Comparison of ENCODE assay signal across 17 mouse cellular contexts in the genomic region with DNA sequence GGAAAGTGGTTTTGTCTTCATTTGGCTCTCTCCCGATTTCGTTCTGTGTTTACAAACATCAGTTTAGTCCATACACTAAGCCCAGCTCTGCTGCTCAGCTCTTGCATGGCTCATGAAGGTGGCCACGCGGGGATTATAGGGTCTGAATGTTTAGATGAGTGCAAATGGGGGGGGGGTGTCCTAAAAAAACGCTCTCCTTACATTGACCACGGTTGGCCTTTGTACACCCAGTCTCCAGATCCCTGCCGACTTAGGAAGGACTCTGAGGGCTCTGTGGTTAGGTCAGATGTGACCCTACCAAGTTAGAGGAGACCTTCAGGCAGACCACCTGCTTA.
DNase-seq lines count a peak whose midpoint lies in the region; ATAC-seq and TF ChIP-seq lines count a peak whose summit lies in the region.
"Had no signal": no experiment of that assay in that cellular context is flagged by ENCODE, and none has a peak within 500 bp of the region (broad histone marks: within the 10 kb centered on the region; RNA-seq: fewer than 3 reads in every experiment).

No protein-coding gene starts in this region.

- H3K4me1 ChIP-seq in midbrain, embryonic 10.5 days, result peaks cover 72% of the 10 kb centered on the region
- H3K4me1 ChIP-seq in midbrain, postnatal 0 days (ENCODE audit: insufficient read depth, low read length), result peaks cover 5% of the 10 kb centered on the region; the same call in 1 of the 2 replicates
- H3K4me1 ChIP-seq in hindbrain, embryonic 11.5 days (replicated peaks; ENCODE audit: control insufficient read depth, insufficient read depth, low read length), result peaks cover 22% of the 10 kb centered on the region; the same call in 1 of the 2 replicates
- peaks cover 71% of the 10 kb centered on the region for H3K4me1 ChIP-seq in midbrain, embryonic 13.5 days (replicated peaks)
- no peaks in the 10 kb centered on the region for H3K4me1 ChIP-seq in liver, embryonic 12.5 days

- no peak overlapping the region for H3K4me2 ChIP-seq in midbrain, postnatal 0 days (ENCODE audit: low read depth, low read length, poor library complexity, severe bottlenecking)
- peak overlapping the region; percentile 57; the same call in 1 of the 2 replicates for H3K4me2 ChIP-seq in hindbrain, embryonic 11.5 days (replicated peaks; ENCODE audit: low read depth, low read length)
- H3K4me2 ChIP-seq in midbrain, embryonic 13.5 days (replicated peaks), result peak overlapping the region; percentile 62; the same call in 1 of the 2 replicates
- no peak overlapping the region for H3K4me2 ChIP-seq in liver, embryonic 12.5 days
- H3K4me2 ChIP-seq: heart, embryonic 11.5 days; limb, embryonic 12.5 days had no signal

- ATAC-seq in midbrain, postnatal 0 days (ENCODE audit: low FRiP score), result no peak
- ATAC-seq in hindbrain, embryonic 11.5 days (ENCODE audit: low FRiP score), result no peak
- no peak for ATAC-seq in midbrain, embryonic 13.5 days
- no peak for ATAC-seq in liver, embryonic 12.5 days
- ATAC-seq: Patski had no signal

- no peaks in the 10 kb centered on the region for H3K36me3 ChIP-seq in midbrain, embryonic 10.5 days
- no peaks in the 10 kb centered on the region for H3K36me3 ChIP-seq in midbrain, postnatal 0 days (ENCODE audit: insufficient read depth, low read length)
- no peaks in the 10 kb centered on the region for H3K36me3 ChIP-seq in hindbrain, embryonic 11.5 days (ENCODE audit: control insufficient read depth, insufficient read depth, low read length)
- H3K36me3 ChIP-seq in midbrain, embryonic 13.5 days, result no peaks in the 10 kb centered on the region
- no peaks in the 10 kb centered on the region for H3K36me3 ChIP-seq in liver, embryonic 12.5 days
- H3K36me3 ChIP-seq: limb, embryonic 12.5 days had no signal

- H3K4me3 ChIP-seq in midbrain, embryonic 10.5 days, result peak overlapping the region; percentile 49; the same call in 1 of the 2 replicates
- H3K4me3 ChIP-seq in midbrain, postnatal 0 days (ENCODE audit: low read depth, low read length), result no peak overlapping the region
- H3K4me3 ChIP-seq in hindbrain, embryonic 11.5 days (ENCODE audit: low read depth, low read length), result no peak overlapping the region
- H3K4me3 ChIP-seq in midbrain, embryonic 13.5 days (replicated peaks), result no peak overlapping the region
- no peak overlapping the region for H3K4me3 ChIP-seq in liver, embryonic 12.5 days
- H3K4me3 ChIP-seq: limb, embryonic 12.5 days had no signal

- DNase-seq in midbrain, embryonic 10.5 days (ENCODE audit: low spot score), result peak; percentile 38
- DNase-seq in midbrain, postnatal 0 days (ENCODE audit: low spot score), result no peak
- no peak for DNase-seq in hindbrain, embryonic 11.5 days (ENCODE audit: low spot score)
- no peak for DNase-seq in kidney, postnatal 36 days
- DNase-seq in heart, adult 18-20 months, result no peak
- DNase-seq: B cell, adult 2 months; cerebellum, postnatal 36 days; gastrocnemius, postnatal 10 days; heart, postnatal 4 days; kidney, adult 11 months; lung, postnatal 36 days; thymus, postnatal 36 days had no signal

- H3K27ac ChIP-seq in midbrain, embryonic 10.5 days (replicated peaks), result 0 out of 2 replicates have a peak overlapping the region, but pooled peaks have one; percentile 83
- H3K27ac ChIP-seq in midbrain, postnatal 0 days (ENCODE audit: low read depth, low read length), result no peak overlapping the region
- H3K27ac ChIP-seq in hindbrain, embryonic 11.5 days (ENCODE audit: low read depth, low read length), result peak overlapping the region; percentile 96; the same call in 1 of the 2 replicates
- peak overlapping the region; percentile 92 for H3K27ac ChIP-seq in midbrain, embryonic 13.5 days
- no peak overlapping the region for H3K27ac ChIP-seq in liver, embryonic 12.5 days
- H3K27ac ChIP-seq: limb, embryonic 12.5 days had no signal

- H3K9me3 ChIP-seq in midbrain, embryonic 10.5 days (replicated peaks), result no peaks in the 10 kb centered on the region
- H3K9me3 ChIP-seq in midbrain, postnatal 0 days (ENCODE audit: low read length), result no peaks in the 10 kb centered on the region
- no peaks in the 10 kb centered on the region for H3K9me3 ChIP-seq in hindbrain, embryonic 11.5 days (ENCODE audit: control insufficient read depth, low read length)
- H3K9me3 ChIP-seq in midbrain, embryonic 13.5 days, result no peaks in the 10 kb centered on the region
- H3K9me3 ChIP-seq in liver, embryonic 12.5 days (replicated peaks), result no peaks in the 10 kb centered on the region
- H3K9me3 ChIP-seq: limb, embryonic 12.5 days had no signal

- no peak overlapping the region for H3K9ac ChIP-seq in midbrain, postnatal 0 days (replicated peaks; ENCODE audit: low read length, poor library complexity, severe bottlenecking)
- peak overlapping the region; percentile 78; the same call in 1 of the 2 replicates for H3K9ac ChIP-seq in hindbrain, embryonic 11.5 days (ENCODE audit: low read depth, low read length)
- H3K9ac ChIP-seq in midbrain, embryonic 13.5 days (replicated peaks), result peak overlapping the region; percentile 60
- no peak overlapping the region for H3K9ac ChIP-seq in liver, embryonic 12.5 days
- H3K9ac ChIP-seq: limb, embryonic 12.5 days had no signal

- 7% methylated on average over 7 of the region's 7 CpGs for WGBS in midbrain, embryonic 10.5 days
- WGBS in midbrain, postnatal 0 days, result 9% methylated on average over 7 of the region's 7 CpGs
- 2% methylated on average over 7 of the region's 7 CpGs for WGBS in hindbrain, embryonic 11.5 days
- 6% methylated on average over 7 of the region's 7 CpGs for WGBS in midbrain, embryonic 13.5 days
- WGBS in liver, embryonic 12.5 days (ENCODE audit: insufficient replicate concordance), result 8% methylated on average over 7 of the region's 7 CpGs

- no peak for TF ChIP-seq CTCF in midbrain, postnatal 0 days (IDR thresholded peaks at IDR 0.05)

- H3K27me3 ChIP-seq in midbrain, embryonic 10.5 days (ENCODE audit: low read depth, poor library complexity, severe bottlenecking), result peaks cover 100% of the 10 kb centered on the region
- H3K27me3 ChIP-seq in midbrain, postnatal 0 days (ENCODE audit: insufficient read depth, low read length), result peaks cover 30% of the 10 kb centered on the region
- peaks cover 45% of the 10 kb centered on the region for H3K27me3 ChIP-seq in hindbrain, embryonic 11.5 days (ENCODE audit: control insufficient read depth, insufficient read depth, low read length)
- H3K27me3 ChIP-seq in midbrain, embryonic 13.5 days, result peaks cover 87% of the 10 kb centered on the region
- peaks cover 100% of the 10 kb centered on the region for H3K27me3 ChIP-seq in liver, embryonic 12.5 days (replicated peaks)

Comparison
In these comparisons a context has a peak if more than half of its experiments do, and no peak if none do; other contexts are left out.
1. H3K27ac ChIP-seq: peak in midbrain, embryonic 10.5 days (single experiment), hindbrain, embryonic 11.5 days (single experiment) and midbrain, embryonic 13.5 days (single experiment); none in midbrain, postnatal 0 days (single experiment) and liver, embryonic 12.5 days (single experiment).
2. H3K4me2 ChIP-seq: peak in hindbrain, embryonic 11.5 days (single experiment) and midbrain, embryonic 13.5 days (single experiment); none in midbrain, postnatal 0 days (single experiment) and liver, embryonic 12.5 days (single experiment).
3. H3K9ac ChIP-seq: peak in hindbrain, embryonic 11.5 days (single experiment) and midbrain, embryonic 13.5 days (single experiment); none in midbrain, postnatal 0 days (single experiment) and liver, embryonic 12.5 days (single experiment).